In genomic region chr19:26580061-26580460, GRCm38 (mm10) we compare ENCODE assay signal across 10 mouse cellular contexts.
"Had no signal": no experiment of that assay in that cellular context is flagged by ENCODE, and none has a peak within 500 bp of the region (broad histone marks: within the 10 kb centered on the region; RNA-seq: fewer than 3 reads in every experiment).

No protein-coding gene starts in this region.

- H3K36me3 ChIP-seq: limb, embryonic 13.5 days; liver, embryonic 13.5 days; lung, embryonic 15.5 days; midbrain, embryonic 12.5 days; neural tube, embryonic 13.5 days had no signal

- H3K9ac ChIP-seq: limb, embryonic 13.5 days; liver, embryonic 13.5 days; liver, postnatal 0 days; lung, embryonic 15.5 days; midbrain, embryonic 12.5 days; neural tube, embryonic 13.5 days had no signal

- DNase-seq: liver, embryonic 13.5 days; liver, postnatal 0 days; lung, postnatal 14 days; right cerebral cortex, postnatal 14 days; thymus, postnatal 36 days had no signal

- H3K27ac ChIP-seq: limb, embryonic 13.5 days; liver, embryonic 13.5 days; lung, embryonic 15.5 days; macrophage; midbrain, embryonic 12.5 days; neural tube, embryonic 13.5 days had no signal

- H3K4me3 ChIP-seq: limb, embryonic 13.5 days; liver, embryonic 13.5 days; lung, embryonic 15.5 days; midbrain, embryonic 12.5 days; neural tube, embryonic 13.5 days had no signal

- H3K4me1 ChIP-seq: limb, embryonic 13.5 days; liver, embryonic 13.5 days; lung, embryonic 15.5 days; midbrain, embryonic 12.5 days; neural tube, embryonic 13.5 days had no signal

- H3K27me3 ChIP-seq: limb, embryonic 13.5 days; liver, embryonic 13.5 days; lung, embryonic 15.5 days; midbrain, embryonic 12.5 days; neural tube, embryonic 13.5 days had no signal
